Mouse (Mus musculus) CH12.LX (cell line): ENCODE results near the gene Pianp. TPM values are rescaled to one million over a fixed set of nuclear protein-coding genes. Genes with fewer than 3 reads are reported as not detected.
A peak's percentile ranks its signal among the peaks of the same experiment; 100 is the strongest.

Experiments used
- DNase-seq: peaks from one replicate; pipeline ENCODE4 v3.0.0-alpha.2; 2013; ENCODE audit errors: extremely low read depth
- H3K27ac ChIP-seq: 2 replicates; pipeline ENCODE4 v1.5.1; 2012; ENCODE audit warnings: low read depth, mild to moderate bottlenecking, control low read depth, moderate library complexity; ENCODE audit not compliant: insufficient read depth
- H3K27me3 ChIP-seq: replicated peaks from 2 replicates; pipeline ENCODE3; 2012; ENCODE audit warnings: inconsistent platforms
- H3K36me3 ChIP-seq, 2 experiments: replicated peaks in 1 of 2; 2 replicates each; pipeline versions ENCODE3 to v1.6.1; 2012; ENCODE audit warnings: inconsistent platforms in 1 of 2, low read length in 1 of 2, mild to moderate bottlenecking in 1 of 2, mixed read lengths in 1 of 2, moderate library complexity in 1 of 2; ENCODE audit not compliant: control insufficient read depth in 1 of 2, insufficient read depth in 1 of 2
- H3K4me1 ChIP-seq, 2 experiments: 2 replicates each; pipeline ENCODE4 v1.6.1; 2012; ENCODE audit warnings: inconsistent platforms in 1 of 2, moderate library complexity in 1 of 2; ENCODE audit not compliant: insufficient read depth in 2 of 2, control insufficient read depth in 1 of 2
- H3K4me2 ChIP-seq: 2 replicates; pipeline ENCODE4 v1.6.1; 2012; ENCODE audit warnings: low read depth, mild to moderate bottlenecking, control low read depth; ENCODE audit not compliant: poor library complexity, insufficient read depth, severe bottlenecking
- H3K4me3 ChIP-seq, 3 experiments: fragments of 150-350 bp in 1 of 3; sonication (generic) in 1 of 3; replicated peaks in 1 of 3; 2 replicates each; pipeline versions ENCODE3 to v1.5.1; 2011 to 2012; ENCODE audit warnings: low read depth in 2 of 3, low read length in 2 of 3, mild to moderate bottlenecking in 2 of 3, moderate library complexity in 2 of 3, control low read depth in 1 of 3, improper control_type of control experiment in 1 of 3, inconsistent platforms in 1 of 3, mixed read lengths in 1 of 3; ENCODE audit not compliant: poor library complexity in 1 of 3
- H3K79me2 ChIP-seq: replicated peaks from 2 replicates; pipeline ENCODE4 v1.6.1; 2012; ENCODE audit warnings: mild to moderate bottlenecking, moderate library complexity; ENCODE audit not compliant: control insufficient read depth, poor library complexity, insufficient read depth, severe bottlenecking; ENCODE audit errors: extremely low read depth
- H3K9ac ChIP-seq: 2 replicates; pipeline ENCODE4 v1.6.1; 2012; ENCODE audit warnings: low read depth, mild to moderate bottlenecking, control low read depth, moderate library complexity; ENCODE audit not compliant: insufficient read depth
- H3K9me3 ChIP-seq: replicated peaks from 2 replicates; pipeline ENCODE3; 2012; ENCODE audit warnings: low read length, inconsistent platforms, mixed read lengths
- BHLHE40 ChIP-seq: IDR thresholded peaks from 2 replicates; pipeline ENCODE4 v1.6.1; 2011; ENCODE audit warnings: mild to moderate bottlenecking, low read depth, low read length, improper control_type of control experiment
- CHD2 ChIP-seq: IDR thresholded peaks from 2 replicates; pipeline ENCODE4 v1.6.1; 2011; ENCODE audit warnings: low read length, improper control_type of control experiment
- CTCF ChIP-seq, 2 experiments: IDR thresholded peaks in 1 of 2; conservative IDR thresholded peaks in 1 of 2; 2 replicates each; pipeline ENCODE4 v1.5.1; 2011 to 2012; ENCODE audit warnings: low read depth in 2 of 2, low read length in 2 of 2, improper control_type of control experiment in 1 of 2, inconsistent platforms in 1 of 2, mild to moderate bottlenecking in 1 of 2, moderate library complexity in 1 of 2
- E2F4 ChIP-seq: IDR thresholded peaks from 2 replicates; pipeline ENCODE4 v1.6.1; 2011; ENCODE audit warnings: low read depth, low read length, improper control_type of control experiment; ENCODE audit not compliant: insufficient replicate concordance
- ETS1 ChIP-seq: conservative IDR thresholded peaks from 2 replicates; pipeline ENCODE4 v1.6.1; 2012; ENCODE audit warnings: low read depth, mild to moderate bottlenecking, inconsistent platforms, low read length, improper control_type of control experiment, moderate library complexity
- JUN ChIP-seq: IDR thresholded peaks from 2 replicates; pipeline ENCODE4 v1.6.1; 2011; ENCODE audit warnings: low read depth, mild to moderate bottlenecking, low read length, improper control_type of control experiment, moderate library complexity; ENCODE audit not compliant: insufficient read depth
- JUND ChIP-seq: conservative IDR thresholded peaks from 2 replicates; pipeline ENCODE4 v1.6.1; 2011; ENCODE audit warnings: low read depth, low read length, improper control_type of control experiment
- KAT2A ChIP-seq: IDR thresholded peaks from 2 replicates; pipeline ENCODE4 v1.6.1; 2012; ENCODE audit warnings: low read length, improper control_type of control experiment, inconsistent platforms; ENCODE audit not compliant: insufficient replicate concordance
- MEF2A ChIP-seq: IDR thresholded peaks from 2 replicates; pipeline ENCODE4 v1.6.1; 2014; ENCODE audit warnings: low read depth, mild to moderate bottlenecking, inconsistent platforms, low read length, improper control_type of control experiment, borderline replicate concordance
- MXI1 ChIP-seq: IDR thresholded peaks from 2 replicates; pipeline ENCODE4 v1.6.1; 2011; ENCODE audit warnings: mild to moderate bottlenecking, low read depth, low read length, improper control_type of control experiment
- PAX5 ChIP-seq: IDR thresholded peaks from 2 replicates; pipeline ENCODE4 v1.6.1; 2012; ENCODE audit warnings: low read length, inconsistent platforms, mixed read lengths
- RAD21 ChIP-seq: IDR thresholded peaks from 2 replicates; pipeline ENCODE4 v1.6.1; 2011; ENCODE audit warnings: low read depth, mild to moderate bottlenecking, low read length, improper control_type of control experiment, moderate library complexity
- RCOR1 ChIP-seq: conservative IDR thresholded peaks from 2 replicates; pipeline ENCODE4 v1.6.1; 2012; ENCODE audit warnings: low read depth, mild to moderate bottlenecking, inconsistent platforms, low read length, improper control_type of control experiment
- SIN3A ChIP-seq: IDR thresholded peaks from 2 replicates; pipeline ENCODE4 v1.6.1; 2012; ENCODE audit warnings: low read length, improper control_type of control experiment, inconsistent platforms
- SMC3 ChIP-seq: IDR thresholded peaks from 2 replicates; pipeline ENCODE4 v1.6.1; 2011; ENCODE audit warnings: low read depth, low read length, improper control_type of control experiment
- TBP ChIP-seq: conservative IDR thresholded peaks from 2 replicates; pipeline ENCODE4 v1.6.1; 2011; ENCODE audit warnings: low read depth, low read length, improper control_type of control experiment
- TCF12 ChIP-seq: IDR thresholded peaks from 2 replicates; pipeline ENCODE4 v1.6.1; 2014; ENCODE audit warnings: low read depth, mild to moderate bottlenecking, inconsistent platforms, low read length, improper control_type of control experiment
- UBTF ChIP-seq: IDR thresholded peaks from 2 replicates; pipeline ENCODE4 v1.6.1; 2012; ENCODE audit warnings: low read depth, mild to moderate bottlenecking, inconsistent platforms, low read length, improper control_type of control experiment, moderate library complexity
- ZKSCAN1 ChIP-seq: IDR thresholded peaks from 2 replicates; pipeline ENCODE4 v1.6.1; 2012; ENCODE audit warnings: low read depth, inconsistent platforms, low read length, improper control_type of control experiment, borderline replicate concordance
- ZNF384 ChIP-seq: IDR thresholded peaks from 2 replicates; pipeline ENCODE4 v1.6.1; 2012; ENCODE audit warnings: low read depth, low read length, improper control_type of control experiment, inconsistent platforms
- dilution Hi-C: fragments of 300-500 bp; cut with MboI; formaldehyde crosslinking; loops from 2 replicates; pipeline ENCODE4 v1.14.3; 2020; ENCODE audit warnings: low sequenced_read_pairs; ENCODE audit not compliant: extremely low pct_unique_long_range_greater_than_20kb, extremely low pct_ligation_motif_present
- in situ Hi-C: fragments of 300-500 bp; cut with MboI; formaldehyde crosslinking; loops from 3 replicates; pipeline ENCODE4 v1.14.3; 2019; ENCODE audit warnings: low sequenced_read_pairs, low pct_ligation_motif_present, low pct_unique_long_range_greater_than_20kb, mixed read lengths
- polyA plus RNA-seq: library from polyadenylated mRNA; unstranded; fragments of >175 nt; gene quantifications from 2 replicates; pipeline ENCODE4 v1.2.1, GENCODE M21; 2012; ENCODE audit warnings: low read depth; ENCODE audit not compliant: insufficient read length
- total RNA-seq, 2 experiments: library from RNA; depleted of rRNA; stranded (reverse); fragments of 300-350 nt in 1 of 2; fragments of >200 nt in 1 of 2; gene quantifications; 2 replicates each; pipeline ENCODE4 v1.2.3; 2012 to 2014

The Pianp gene
- total and polyA plus RNA-seq, 3 experiments, result 0.08 TPM; not detected in 2

DNA sequence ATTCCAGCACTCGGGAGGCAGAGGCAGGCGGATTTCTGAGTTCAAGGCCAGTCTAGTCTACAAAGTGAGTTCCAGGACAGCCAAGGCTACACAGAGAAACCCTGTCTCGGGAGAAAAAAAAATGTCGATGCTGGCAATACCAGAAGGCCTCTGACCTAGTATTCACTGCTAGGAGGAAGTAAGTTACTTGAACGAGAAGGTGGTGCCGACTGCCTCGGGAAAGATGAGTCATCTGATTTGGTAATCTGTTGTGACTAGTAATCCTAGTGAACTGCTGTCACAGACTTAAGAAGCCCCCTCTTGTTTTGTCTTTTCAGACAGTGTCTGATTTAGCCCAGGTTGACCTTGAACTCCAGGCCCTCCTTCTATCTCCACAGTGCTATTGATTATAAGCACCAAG lies 44.6 kb downstream of the Pianp start:
- peaks cover 23% of the 10 kb centered on the region for H3K79me2 ChIP-seq
- DNase-seq, result peak; percentile 70
- in situ Hi-C loops, result loop anchor here (10.0 to 25.0 kb wide), 2 partner anchors 54 to 179 kb away; partner anchors contain the start of genes Chd4, Gpr162 and P3h3
- no peak; the same call in 1 of the 2 replicates for TF ChIP-seq ETS1
- TF ChIP-seq JUN, result peak; percentile 51; the same call in 1 of the 2 replicates
- no peak for TF ChIP-seq TBP
- TF ChIP-seq JUND, result peak; percentile 76
- TF ChIP-seq, all 38 proteins: peak for 2
- H3K4me3 ChIP-seq, result peak overlapping the region; percentile 11 to 80 (median 31)
- dilution Hi-C loops, result no loop called here
- H3K27ac ChIP-seq, result peak overlapping the region; percentile 26; the same call in 1 of the 2 replicates
- H3K9ac ChIP-seq, result peak overlapping the region; percentile 77; the same call in 1 of the 2 replicates
- peak overlapping the region; percentile 80 for H3K4me2 ChIP-seq
- no peaks in the 10 kb centered on the region for H3K9me3 ChIP-seq
- peaks cover 32 to 54% of the 10 kb centered on the region in 2 experiments for H3K36me3 ChIP-seq
- H3K4me1 ChIP-seq, result peaks cover 7 to 25% of the 10 kb centered on the region in 2 experiments; a peak in 3 of 4 replicates
- no peaks in the 10 kb centered on the region for H3K27me3 ChIP-seq

DNA sequence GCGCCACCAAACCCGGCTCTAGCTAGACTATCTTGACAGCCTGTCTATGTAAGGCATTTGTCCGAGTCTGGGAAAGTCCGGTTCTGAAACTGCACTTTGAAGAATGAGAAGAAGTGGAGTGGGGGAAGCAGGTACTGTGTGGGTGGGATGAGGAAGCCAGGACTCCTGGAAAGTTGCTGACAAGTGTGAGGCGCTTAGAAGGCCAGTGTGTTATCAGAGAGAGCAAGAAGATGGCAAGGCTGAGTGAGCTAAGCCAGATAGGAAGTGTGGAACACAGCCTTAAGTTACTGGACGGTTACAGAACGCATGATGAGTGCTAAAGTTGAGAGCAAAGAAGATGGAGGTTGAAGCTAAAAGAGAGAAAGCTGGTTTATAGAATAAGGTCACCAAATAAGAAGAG lies 45.6 kb downstream of the Pianp start:
- Histone ChIP-seq H3K4me2 (no peak overlapping the region), H3K36me3 (peaks cover 33 to 57% of the 10 kb centered on the region in 2 experiments), H3K4me3 (no peak overlapping the region), H3K9ac (no peak overlapping the region), H3K9me3 (no peaks in the 10 kb centered on the region), H3K4me1 (peaks cover 7 to 25% of the 10 kb centered on the region in 2 experiments; a peak in 3 of 4 replicates), H3K27ac (no peak overlapping the region), H3K79me2 (peaks cover 23% of the 10 kb centered on the region), H3K27me3 (no peaks in the 10 kb centered on the region)
- DNase-seq, result no peak
- dilution Hi-C loops (no loop called here), in situ Hi-C loops (loop anchor here (10.0 to 25.0 kb wide), 2 partner anchors 53 to 180 kb away; partner anchors contain the start of genes Chd4, Gpr162 and P3h3)
- TF ChIP-seq RAD21, result no peak
- TF ChIP-seq SIN3A, result no peak
- TF ChIP-seq ZNF384, result no peak
- no peak for TF ChIP-seq TCF12
- no peak for TF ChIP-seq E2F4
- TF ChIP-seq MXI1, result no peak
- no peak for TF ChIP-seq ZKSCAN1

DNA sequence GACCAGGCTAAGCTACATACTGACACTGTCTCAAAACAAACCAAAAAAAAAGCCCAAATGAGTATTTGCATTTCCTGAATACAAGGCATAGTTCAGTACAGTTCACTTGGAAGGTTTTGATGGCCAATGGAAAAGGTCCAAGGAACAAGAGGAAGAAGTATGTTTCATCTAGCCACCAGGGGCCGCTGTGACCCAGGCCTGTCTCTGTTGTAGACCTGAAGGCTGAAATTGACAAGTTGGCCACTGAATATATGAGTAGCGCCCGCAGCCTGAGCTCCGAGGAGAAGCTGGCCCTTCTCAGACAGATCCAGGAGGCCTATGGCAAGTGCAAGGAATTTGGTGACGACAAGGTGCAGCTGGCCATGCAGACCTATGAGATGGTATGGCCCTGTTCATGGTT lies 50.2 kb downstream of the Pianp start:
- Histone ChIP-seq H3K4me3 (no peak overlapping the region), H3K36me3 (peaks cover 68 to 88% of the 10 kb centered on the region in 2 experiments), H3K79me2 (peaks cover 8% of the 10 kb centered on the region), H3K4me2 (no peak overlapping the region), H3K9ac (no peak overlapping the region), H3K4me1 (peaks cover 4 to 7% of the 10 kb centered on the region in 2 experiments; a peak in 2 of 4 replicates), H3K27me3 (no peaks in the 10 kb centered on the region), H3K27ac (no peak overlapping the region), H3K9me3 (no peaks in the 10 kb centered on the region)
- in situ Hi-C loops (loop anchor here (10.0 to 25.0 kb wide), 2 partner anchors 48 to 184 kb away; partner anchors contain the start of genes Chd4, Gpr162 and P3h3), dilution Hi-C loops (no loop called here)
- no peak for TF ChIP-seq UBTF
- TF ChIP-seq CTCF (conservative IDR thresholded peaks at IDR 0.05 in 1 of 2, IDR thresholded peaks at IDR 0.05 in 1 of 2; ENCODE audit: low read depth in 2 of 2, low read length in 2 of 2), result peak; percentile 83 to 94
- TF ChIP-seq KAT2A, result no peak
- TF ChIP-seq SMC3, result peak; percentile 92
- no peak for TF ChIP-seq JUND
- TF ChIP-seq ZKSCAN1, result no peak
- TF ChIP-seq BHLHE40, result no peak
- no peak for TF ChIP-seq JUN
- no peak for TF ChIP-seq TBP
- no peak for TF ChIP-seq TCF12
- peak; percentile 79 for TF ChIP-seq RAD21
- no peak for TF ChIP-seq RCOR1
- TF ChIP-seq PAX5, result no peak
- TF ChIP-seq MEF2A, result no peak
- TF ChIP-seq CHD2, result no peak
- no peak for TF ChIP-seq SIN3A
- peak; percentile 81 for DNase-seq
